20 mouse cellular contexts compared by ENCODE assay signal in genomic region chr13:107577809-107578208, GRCm38 (mm10).
DNase-seq lines count a peak whose midpoint lies in the region; ATAC-seq and TF ChIP-seq lines count a peak whose summit lies in the region.
"Had no signal": no experiment of that assay in that cellular context is flagged by ENCODE, and none has a peak within 500 bp of the region (broad histone marks: within the 10 kb centered on the region; RNA-seq: fewer than 3 reads in every experiment).

No protein-coding gene starts in this region.

- TF ChIP-seq CTCF in lung, embryonic 14.5 days (IDR thresholded peaks at IDR 0.05; ENCODE audit: low read depth), result no peak

- H3K27me3 ChIP-seq in lung, embryonic 14.5 days (ENCODE audit: insufficient read depth, low read length), result no peaks in the 10 kb centered on the region
- no peaks in the 10 kb centered on the region for H3K27me3 ChIP-seq in liver, embryonic 16.5 days (ENCODE audit: control insufficient read depth, insufficient read depth, low read depth, low read length)

- 54% methylated on average over 8 of the region's 8 CpGs for WGBS in lung, embryonic 14.5 days
- 29% methylated on average over 8 of the region's 8 CpGs for WGBS in liver, embryonic 16.5 days (ENCODE audit: insufficient replicate concordance)

- no peak overlapping the region for H3K27ac ChIP-seq in lung, embryonic 14.5 days (ENCODE audit: low read depth)
- H3K27ac ChIP-seq in liver, embryonic 16.5 days (ENCODE audit: low read length), result peak overlapping the region; percentile 16; the same call in 1 of the 2 replicates
- H3K27ac ChIP-seq: embryonic facial prominence, embryonic 10.5 days; heart, embryonic 15.5 days had no signal

- DNase-seq in lung, embryonic 14.5 days, result no peak
- DNase-seq in lung, postnatal 14 days, result no peak
- peak; percentile 58 for DNase-seq in c-Kit-positive CD71-positive TER-119-negative erythroid progenitor cells, embryonic 14.5 days (ENCODE audit: low read depth)
- no peak for DNase-seq in B cell, adult 2 months
- no peak for DNase-seq in left cerebral cortex, postnatal 36 days (ENCODE audit: low spot score in 2 of 2)
- DNase-seq: adrenal gland, postnatal 25 days; cerebellum, adult 8-10 months; gastrocnemius, postnatal 25 days; kidney, adult 11 months; lung, postnatal 4 days; midbrain, embryonic 14.5 days; right cerebral cortex, postnatal 14 days; spleen, adult 18-20 months; thymus, postnatal 25 days had no signal

- H3K4me1 ChIP-seq in lung, embryonic 14.5 days (ENCODE audit: insufficient read depth), result no peaks in the 10 kb centered on the region
- peaks cover 19% of the 10 kb centered on the region for H3K4me1 ChIP-seq in liver, embryonic 16.5 days (ENCODE audit: control insufficient read depth, low read depth, low read length)
- H3K4me1 ChIP-seq: embryonic facial prominence, embryonic 10.5 days had no signal

- no peak overlapping the region for H3K4me2 ChIP-seq in lung, embryonic 14.5 days
- peak overlapping the region; percentile 22 for H3K4me2 ChIP-seq in liver, embryonic 16.5 days (ENCODE audit: low read depth, low read length)
- H3K4me2 ChIP-seq: heart, embryonic 15.5 days had no signal

- H3K9me3 ChIP-seq in lung, embryonic 14.5 days (ENCODE audit: low read depth, low read length), result no peaks in the 10 kb centered on the region
- H3K9me3 ChIP-seq in liver, embryonic 16.5 days (replicated peaks; ENCODE audit: control insufficient read depth, low read length), result no peaks in the 10 kb centered on the region
- H3K9me3 ChIP-seq: embryonic facial prominence, embryonic 10.5 days; heart, embryonic 15.5 days had no signal

- no peak overlapping the region for H3K9ac ChIP-seq in lung, embryonic 14.5 days
- no peak overlapping the region for H3K9ac ChIP-seq in liver, embryonic 16.5 days (ENCODE audit: low read depth, low read length)
- H3K9ac ChIP-seq: heart, embryonic 15.5 days had no signal

- H3K4me3 ChIP-seq in lung, embryonic 14.5 days (ENCODE audit: low read depth, low read length), result no peak overlapping the region
- no peak overlapping the region for H3K4me3 ChIP-seq in liver, embryonic 16.5 days (ENCODE audit: low read depth, low read length)
- H3K4me3 ChIP-seq: embryonic facial prominence, embryonic 10.5 days; heart, embryonic 15.5 days; myocyte had no signal

- intact Hi-C loops in left cerebral cortex, postnatal 36 days (cut with DNase I), result no loop called here

- ATAC-seq in lung, embryonic 14.5 days (ENCODE audit: insufficient read depth), result peak; percentile 73
- peak; percentile 54; the same call in 1 of the 2 replicates for ATAC-seq in erythroid progenitor cell, adult 5-6 weeks (replicated peaks; ENCODE audit: low FRiP score, poor library complexity, severe bottlenecking)
- ATAC-seq in liver, embryonic 16.5 days (ENCODE audit: low read depth), result peak; percentile 87
- ATAC-seq: forebrain, embryonic 14.5 days had no signal

- H3K36me3 ChIP-seq in lung, embryonic 14.5 days (ENCODE audit: insufficient read depth), result no peaks in the 10 kb centered on the region
- no peaks in the 10 kb centered on the region for H3K36me3 ChIP-seq in liver, embryonic 16.5 days (ENCODE audit: control insufficient read depth, insufficient read depth)
- H3K36me3 ChIP-seq: embryonic facial prominence, embryonic 10.5 days; heart, embryonic 15.5 days had no signal
